Comparison of ENCODE assay signal across 14 mouse cellular contexts in genomic region chrX:37157839-37158238, GRCm38 (mm10). TPM values are rescaled to one million over a fixed set of nuclear protein-coding genes. Genes with fewer than 3 reads are reported as not detected.
DNase-seq lines count a peak whose midpoint lies in the region; ATAC-seq and TF ChIP-seq lines count a peak whose summit lies in the region.
"Had no signal": no experiment of that assay in that cellular context is flagged by ENCODE, and none has a peak within 500 bp of the region (broad histone marks: within the 10 kb centered on the region; RNA-seq: fewer than 3 reads in every experiment).

No protein-coding gene starts in this region.

- no peak overlapping the region for H3K27ac ChIP-seq in forebrain, postnatal 0 days (ENCODE audit: low read depth, low read length)
- no peak overlapping the region for H3K27ac ChIP-seq in forebrain, embryonic 15.5 days (replicated peaks)
- no peak overlapping the region for H3K27ac ChIP-seq in lung, postnatal 0 days (ENCODE audit: low read length)
- H3K27ac ChIP-seq in stomach, postnatal 0 days (replicated peaks) = no peak overlapping the region
- H3K27ac ChIP-seq: limb, embryonic 10.5 days; midbrain, embryonic 12.5 days; stomach, embryonic 15.5 days had no signal

- H3K9me3 ChIP-seq in forebrain, postnatal 0 days (ENCODE audit: low read length) = no peaks in the 10 kb centered on the region
- no peaks in the 10 kb centered on the region for H3K9me3 ChIP-seq in forebrain, embryonic 15.5 days
- H3K9me3 ChIP-seq in lung, postnatal 0 days (ENCODE audit: low read length) = no peaks in the 10 kb centered on the region
- no peaks in the 10 kb centered on the region for H3K9me3 ChIP-seq in stomach, postnatal 0 days (ENCODE audit: control insufficient read depth, low read length)
- H3K9me3 ChIP-seq: limb, embryonic 10.5 days; midbrain, embryonic 12.5 days; stomach, embryonic 15.5 days had no signal

- DNase-seq in forebrain, postnatal 0 days = no peak
- DNase-seq in lung, postnatal 0 days (ENCODE audit: low spot score) = peak; percentile 5
- DNase-seq in lung, postnatal 36 days = no peak
- DNase-seq in NIH3T3 (ENCODE audit: low read depth) = peak; percentile 50
- DNase-seq in stomach, postnatal 0 days (ENCODE audit: low spot score) = no peak
- DNase-seq in ovary, postnatal 36 days (ENCODE audit: low spot score) = no peak
- DNase-seq in frontal cortex, postnatal 10 days (ENCODE audit: low spot score in 2 of 2) = no peak
- DNase-seq: kidney, adult 9 months had no signal

- no peaks in the 10 kb centered on the region for H3K36me3 ChIP-seq in forebrain, postnatal 0 days (ENCODE audit: insufficient read depth)
- H3K36me3 ChIP-seq in forebrain, embryonic 15.5 days = no peaks in the 10 kb centered on the region
- no peaks in the 10 kb centered on the region for H3K36me3 ChIP-seq in lung, postnatal 0 days (ENCODE audit: insufficient read depth, low read length)
- no peaks in the 10 kb centered on the region for H3K36me3 ChIP-seq in stomach, postnatal 0 days (ENCODE audit: control insufficient read depth, insufficient read depth, low read length)
- H3K36me3 ChIP-seq: stomach, embryonic 15.5 days had no signal

- no peaks in the 10 kb centered on the region for H3K4me1 ChIP-seq in forebrain, postnatal 0 days (ENCODE audit: insufficient read depth)
- H3K4me1 ChIP-seq in forebrain, embryonic 15.5 days = no peaks in the 10 kb centered on the region
- H3K4me1 ChIP-seq in lung, postnatal 0 days (ENCODE audit: insufficient read depth, low read depth, low read length) = no peaks in the 10 kb centered on the region
- H3K4me1 ChIP-seq in stomach, postnatal 0 days (replicated peaks; ENCODE audit: control insufficient read depth, insufficient read depth) = no peaks in the 10 kb centered on the region
- H3K4me1 ChIP-seq: limb, embryonic 10.5 days; midbrain, embryonic 12.5 days; stomach, embryonic 15.5 days had no signal

- no peak for ATAC-seq in forebrain, postnatal 0 days
- no peak for ATAC-seq in forebrain, embryonic 15.5 days (replicated peaks)
- ATAC-seq in lung, postnatal 0 days = no peak
- ATAC-seq in stomach, postnatal 0 days (ENCODE audit: low FRiP score, low TSS enrichment) = no peak

- H3K27me3 ChIP-seq in forebrain, postnatal 0 days (ENCODE audit: insufficient read depth, low read length) = no peaks in the 10 kb centered on the region
- H3K27me3 ChIP-seq in forebrain, embryonic 15.5 days = no peaks in the 10 kb centered on the region
- no peaks in the 10 kb centered on the region for H3K27me3 ChIP-seq in lung, postnatal 0 days (replicated peaks; ENCODE audit: insufficient read depth, low read length)
- H3K27me3 ChIP-seq in stomach, postnatal 0 days (ENCODE audit: control insufficient read depth, insufficient read depth, low read length) = no peaks in the 10 kb centered on the region
- H3K27me3 ChIP-seq: midbrain, embryonic 12.5 days; stomach, embryonic 15.5 days had no signal

- peak; percentile 30; the same call in 1 of the 2 replicates for TF ChIP-seq CTCF in forebrain, postnatal 0 days (IDR thresholded peaks at IDR 0.05; ENCODE audit: low read depth)
- TF ChIP-seq CTCF in lung, postnatal 0 days (IDR thresholded peaks at IDR 0.05) = peak; percentile 54
- TF ChIP-seq CTCF in stomach, postnatal 0 days (IDR thresholded peaks at IDR 0.05; ENCODE audit: low read depth) = peak; percentile 59

- H3K4me2 ChIP-seq in forebrain, postnatal 0 days (ENCODE audit: low read depth) = no peak overlapping the region
- H3K4me2 ChIP-seq in forebrain, embryonic 15.5 days (replicated peaks) = no peak overlapping the region
- no peak overlapping the region for H3K4me2 ChIP-seq in lung, postnatal 0 days (replicated peaks; ENCODE audit: low read depth, low read length)
- H3K4me2 ChIP-seq in stomach, postnatal 0 days (replicated peaks; ENCODE audit: low read depth) = no peak overlapping the region
- H3K4me2 ChIP-seq: midbrain, embryonic 12.5 days; stomach, embryonic 15.5 days had no signal

- no peak overlapping the region for H3K4me3 ChIP-seq in forebrain, postnatal 0 days (ENCODE audit: low read depth, low read length)
- no peak overlapping the region for H3K4me3 ChIP-seq in forebrain, embryonic 15.5 days
- H3K4me3 ChIP-seq in lung, postnatal 0 days (ENCODE audit: low read depth, low read length) = no peak overlapping the region
- no peak overlapping the region for H3K4me3 ChIP-seq in stomach, postnatal 0 days (ENCODE audit: low read depth, low read length)
- H3K4me3 ChIP-seq: limb, embryonic 10.5 days; midbrain, embryonic 12.5 days; stomach, embryonic 15.5 days had no signal

- WGBS in forebrain, postnatal 0 days = 61% methylated on average over 4 of the region's 4 CpGs
- 61% methylated on average over 4 of the region's 4 CpGs for WGBS in forebrain, embryonic 15.5 days
- WGBS in lung, postnatal 0 days = 59% methylated on average over 4 of the region's 4 CpGs
- WGBS in stomach, postnatal 0 days = 60% methylated on average over 4 of the region's 4 CpGs

- H3K9ac ChIP-seq in forebrain, postnatal 0 days = no peak overlapping the region
- no peak overlapping the region for H3K9ac ChIP-seq in forebrain, embryonic 15.5 days (replicated peaks)
- H3K9ac ChIP-seq in lung, postnatal 0 days (replicated peaks; ENCODE audit: low read depth) = no peak overlapping the region
- H3K9ac ChIP-seq in stomach, postnatal 0 days (ENCODE audit: low read length) = no peak overlapping the region
- H3K9ac ChIP-seq: midbrain, embryonic 12.5 days; stomach, embryonic 15.5 days had no signal

- no peak for TF ChIP-seq EP300 in lung, postnatal 0 days (IDR thresholded peaks at IDR 0.05)
- TF ChIP-seq EP300 in stomach, postnatal 0 days (optimal IDR thresholded peaks at IDR 0.05) = no peak

RNA-seq across cellular contexts. Expression of gene Akap14, which starts 10.8 kb away (rescaled TPM):
- total RNA-seq in forebrain, postnatal 0 days (2014; rRNA removed) = 0.31 and 0.48 TPM in 2 replicates
- polyA plus RNA-seq in forebrain, postnatal 0 days (2015; fragmentation: Nextera tagmentation; extraction: Ambion mirVana) = 0.18 and 0.58 TPM in 2 replicates
- polyA plus RNA-seq in forebrain, embryonic 15.5 days (2015; fragmentation: Nextera tagmentation; extraction: Ambion mirVana) = 0.20 and 0.22 TPM in 2 replicates
- polyA plus RNA-seq in lung, postnatal 0 days (2015; fragmentation: Nextera tagmentation; extraction: Ambion mirVana) = 2.1 and 3.2 TPM in 2 replicates
- polyA plus RNA-seq in stomach, postnatal 0 days (2015; fragmentation: Nextera tagmentation; extraction: Ambion mirVana) = 0.05 TPM in 1 of 2 replicates, not detected in the other
- total RNA-seq: ES-E14 had no signal
- polyA plus RNA-seq: embryonic facial prominence, embryonic 11.5 days; limb, embryonic 10.5 days had no signal

RNA-seq across cellular contexts. Expression of gene Nkap, which starts 31.2 kb away (rescaled TPM):
- total RNA-seq in forebrain, postnatal 0 days (2014; rRNA removed) = 25.2 and 30.6 TPM in 2 replicates
- polyA plus RNA-seq in forebrain, postnatal 0 days (2015; fragmentation: Nextera tagmentation; extraction: Ambion mirVana) = 10.6 and 19.5 TPM in 2 replicates
- 19.1 and 20.3 TPM in 2 replicates for polyA plus RNA-seq in forebrain, embryonic 15.5 days (2015; fragmentation: Nextera tagmentation; extraction: Ambion mirVana)
- 11.3 TPM in 2 replicates for polyA plus RNA-seq in lung, postnatal 0 days (2015; fragmentation: Nextera tagmentation; extraction: Ambion mirVana)
- polyA plus RNA-seq in stomach, postnatal 0 days (2015; fragmentation: Nextera tagmentation; extraction: Ambion mirVana) = 6.9 and 7.5 TPM in 2 replicates

RNA-seq across cellular contexts. Expression of gene Ndufa1, which starts 33.1 kb away (rescaled TPM):
- 189 and 244 TPM in 2 replicates for total RNA-seq in forebrain, postnatal 0 days (2014; rRNA removed)
- polyA plus RNA-seq in forebrain, postnatal 0 days (2015; fragmentation: Nextera tagmentation; extraction: Ambion mirVana) = 644 and 741 TPM in 2 replicates
- polyA plus RNA-seq in forebrain, embryonic 15.5 days (2015; fragmentation: Nextera tagmentation; extraction: Ambion mirVana) = 449 and 519 TPM in 2 replicates
- polyA plus RNA-seq in lung, postnatal 0 days (2015; fragmentation: Nextera tagmentation; extraction: Ambion mirVana) = 456 and 541 TPM in 2 replicates
- polyA plus RNA-seq in stomach, postnatal 0 days (2015; fragmentation: Nextera tagmentation; extraction: Ambion mirVana) = 567 and 585 TPM in 2 replicates

RNA-seq across cellular contexts. Expression of gene Rnf113a1, which starts 33.2 kb away (rescaled TPM):
- total RNA-seq in forebrain, postnatal 0 days (2014; rRNA removed) = 4.2 and 7.8 TPM in 2 replicates
- polyA plus RNA-seq in forebrain, postnatal 0 days (2015; fragmentation: Nextera tagmentation; extraction: Ambion mirVana) = 22.9 and 24.0 TPM in 2 replicates
- 14.3 and 15.9 TPM in 2 replicates for polyA plus RNA-seq in forebrain, embryonic 15.5 days (2015; fragmentation: Nextera tagmentation; extraction: Ambion mirVana)
- 5.3 and 6.1 TPM in 2 replicates for polyA plus RNA-seq in lung, postnatal 0 days (2015; fragmentation: Nextera tagmentation; extraction: Ambion mirVana)
- 9.6 TPM in 2 replicates for polyA plus RNA-seq in stomach, postnatal 0 days (2015; fragmentation: Nextera tagmentation; extraction: Ambion mirVana)

RNA-seq across cellular contexts. Expression of gene Upf3b, which starts 47.7 kb away (rescaled TPM):
- total RNA-seq in forebrain, postnatal 0 days (2014; rRNA removed) = 15.2 and 18.5 TPM in 2 replicates
- 17.8 and 21.1 TPM in 2 replicates for polyA plus RNA-seq in forebrain, postnatal 0 days (2015; fragmentation: Nextera tagmentation; extraction: Ambion mirVana)
- polyA plus RNA-seq in forebrain, embryonic 15.5 days (2015; fragmentation: Nextera tagmentation; extraction: Ambion mirVana) = 27.2 and 30.3 TPM in 2 replicates
- 10.8 and 11.7 TPM in 2 replicates for polyA plus RNA-seq in lung, postnatal 0 days (2015; fragmentation: Nextera tagmentation; extraction: Ambion mirVana)
- polyA plus RNA-seq in stomach, postnatal 0 days (2015; fragmentation: Nextera tagmentation; extraction: Ambion mirVana) = 9.1 and 9.2 TPM in 2 replicates

Comparison
In these comparisons a context has a peak if more than half of its experiments do, and no peak if none do; other contexts are left out.
1. DNase-seq: peak in lung, postnatal 0 days (single experiment) and NIH3T3 (single experiment); none in forebrain, postnatal 0 days (single experiment), lung, postnatal 36 days (single experiment), stomach, postnatal 0 days (single experiment), ovary, postnatal 36 days (single experiment) and frontal cortex, postnatal 10 days (0 of 2).
2. Peak in every context shown above with its lines, with median percentiles within 50 percentile points of each other: CTCF ChIP-seq.